Mouse (Mus musculus): ENCODE measurements at regions not wholly inside any gene's neighbourhood (a gene's known extent, or its start where the extent isn't known, plus 50 kb on each side); places are given as distances from the start of the nearest gene placed in this dataset.

DNA sequence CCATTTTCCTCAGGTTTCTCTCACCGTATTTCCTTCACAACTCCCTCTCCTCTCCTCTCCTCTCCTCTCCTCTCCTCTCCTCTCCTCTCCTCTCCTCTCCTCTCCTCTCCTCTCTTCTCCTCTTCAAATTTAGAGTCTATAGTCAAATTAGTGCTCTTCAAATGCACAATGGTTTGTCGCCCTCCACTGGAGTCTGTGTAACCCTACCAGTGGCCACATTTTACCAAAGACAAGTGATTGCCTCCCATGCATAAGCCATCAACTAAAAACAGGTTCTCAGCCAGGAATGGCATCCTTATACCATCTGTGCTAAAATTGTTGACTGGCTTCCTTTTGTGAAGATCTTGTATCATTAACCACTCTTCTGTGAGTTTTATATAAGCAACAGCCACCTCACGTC lies 979.5 kb upstream of the Adam24 start:
- DNase-seq, result peak in 1 of 2 experiments; percentile 3

DNA sequence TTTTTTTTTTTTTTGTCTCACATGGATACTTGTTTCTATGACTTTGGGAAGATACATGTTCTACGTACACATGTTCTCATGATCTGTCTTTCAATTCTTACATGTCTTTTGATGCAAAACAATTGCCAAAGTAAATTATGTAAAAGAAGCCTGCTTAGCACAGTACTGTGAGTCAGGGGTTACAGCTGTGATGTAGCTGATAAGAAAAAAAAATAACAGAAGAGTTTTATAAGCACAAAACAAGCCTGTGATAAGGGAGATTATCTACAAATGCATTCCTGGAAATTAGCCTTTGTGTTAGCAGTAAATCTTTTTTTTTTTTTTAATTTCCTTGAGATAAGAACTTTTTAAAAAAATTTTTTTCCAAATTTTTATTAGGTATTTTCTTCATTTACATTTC lies 969.0 kb upstream of the Adam24 start:
- no peak for DNase-seq

DNA sequence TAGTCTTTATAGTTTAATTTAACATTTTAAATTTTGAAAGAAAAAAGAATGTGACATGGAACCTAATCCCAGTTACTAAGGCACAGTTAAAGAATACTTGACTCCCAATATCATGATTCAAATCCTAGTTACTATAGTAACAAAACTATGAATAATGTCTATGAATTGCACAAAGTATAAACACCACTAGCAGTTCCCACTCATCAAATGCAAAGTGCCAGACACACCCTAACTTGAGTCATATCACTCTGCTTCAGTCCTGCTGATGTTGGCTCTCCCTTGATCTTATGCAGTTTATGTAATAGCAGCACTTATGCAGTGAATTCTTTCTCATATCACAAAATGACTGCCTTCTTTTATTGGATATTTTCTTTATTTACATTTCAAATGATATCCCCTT lies 932.5 kb upstream of the Adam24 start:
- DNase-seq, result no peak

DNA sequence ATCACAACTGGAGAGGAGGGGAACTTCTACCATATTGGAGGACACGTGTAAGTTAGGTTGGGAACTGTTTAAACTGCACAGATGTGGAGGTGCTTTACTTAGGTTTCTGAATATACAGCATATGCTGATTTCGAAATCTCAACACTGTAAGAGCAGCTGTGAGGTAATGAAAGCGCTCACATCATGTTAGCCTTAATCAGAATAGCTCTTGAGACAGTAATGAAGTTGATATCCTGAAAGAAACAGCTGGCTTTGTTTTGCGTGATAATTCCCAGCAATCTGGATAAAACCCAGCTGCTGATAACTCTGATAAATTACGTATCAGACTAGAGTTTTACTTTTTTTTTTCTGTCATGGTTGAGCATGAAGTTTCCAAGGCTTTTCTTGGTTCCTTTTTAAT lies 928.7 kb upstream of the Adam24 start:
- no peak for DNase-seq

DNA sequence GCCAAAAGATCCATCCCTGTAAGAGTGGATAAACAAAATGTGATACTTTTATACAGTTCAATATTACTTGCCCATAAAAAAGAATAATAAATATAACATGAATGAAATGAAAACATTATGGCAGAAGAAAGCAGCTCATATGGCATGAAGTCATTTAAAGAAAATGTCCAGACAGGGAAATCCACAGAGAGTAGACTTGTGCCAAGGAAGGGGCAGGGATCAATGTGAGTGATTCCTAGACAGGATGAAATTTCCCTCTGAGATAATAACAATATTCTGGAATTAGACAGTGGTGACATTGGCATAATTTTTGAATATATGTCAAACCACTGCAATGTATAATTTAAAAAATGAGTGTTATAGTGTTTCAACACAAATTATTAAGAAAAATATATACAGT lies 915.0 kb upstream of the Adam24 start:
- DNase-seq, result no peak

DNA sequence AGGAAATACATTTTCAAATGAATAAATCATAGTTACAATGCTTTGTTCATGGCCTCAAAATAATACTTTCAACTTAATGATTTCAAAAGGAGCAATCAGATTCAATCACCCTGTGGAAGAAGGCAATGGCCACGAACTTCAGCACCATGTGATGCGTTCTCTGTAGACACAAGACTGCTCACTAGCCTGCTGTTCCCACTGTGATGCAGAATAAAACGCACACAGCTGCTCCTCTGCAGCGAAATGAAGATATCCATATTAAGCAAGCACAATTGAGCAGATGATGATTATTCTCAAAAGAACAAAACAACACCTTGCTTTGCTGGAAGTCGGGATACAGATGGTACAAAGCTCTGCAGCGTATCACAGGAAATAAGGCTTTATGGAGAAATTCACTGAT lies 895.4 kb upstream of the Adam24 start:
- no peak for DNase-seq

DNA sequence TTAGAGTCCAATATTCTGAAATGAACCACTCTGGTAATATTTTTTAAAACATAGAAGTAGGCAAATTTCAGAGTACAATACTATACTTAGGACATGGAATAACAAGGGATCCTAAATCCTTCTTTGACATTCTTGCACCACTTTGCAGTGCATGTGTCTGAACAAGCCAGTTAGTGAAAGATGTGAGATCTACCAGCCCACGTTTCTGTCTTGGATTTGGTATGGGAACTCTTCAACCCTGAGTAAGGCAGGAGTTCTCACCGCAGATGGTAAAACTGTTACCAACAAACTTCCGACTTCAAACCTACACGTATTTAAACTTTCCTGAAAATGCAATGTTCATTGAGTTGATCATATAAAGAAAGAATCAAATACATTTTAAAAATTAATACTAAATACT lies 894.7 kb upstream of the Adam24 start:
- DNase-seq, result no peak

DNA sequence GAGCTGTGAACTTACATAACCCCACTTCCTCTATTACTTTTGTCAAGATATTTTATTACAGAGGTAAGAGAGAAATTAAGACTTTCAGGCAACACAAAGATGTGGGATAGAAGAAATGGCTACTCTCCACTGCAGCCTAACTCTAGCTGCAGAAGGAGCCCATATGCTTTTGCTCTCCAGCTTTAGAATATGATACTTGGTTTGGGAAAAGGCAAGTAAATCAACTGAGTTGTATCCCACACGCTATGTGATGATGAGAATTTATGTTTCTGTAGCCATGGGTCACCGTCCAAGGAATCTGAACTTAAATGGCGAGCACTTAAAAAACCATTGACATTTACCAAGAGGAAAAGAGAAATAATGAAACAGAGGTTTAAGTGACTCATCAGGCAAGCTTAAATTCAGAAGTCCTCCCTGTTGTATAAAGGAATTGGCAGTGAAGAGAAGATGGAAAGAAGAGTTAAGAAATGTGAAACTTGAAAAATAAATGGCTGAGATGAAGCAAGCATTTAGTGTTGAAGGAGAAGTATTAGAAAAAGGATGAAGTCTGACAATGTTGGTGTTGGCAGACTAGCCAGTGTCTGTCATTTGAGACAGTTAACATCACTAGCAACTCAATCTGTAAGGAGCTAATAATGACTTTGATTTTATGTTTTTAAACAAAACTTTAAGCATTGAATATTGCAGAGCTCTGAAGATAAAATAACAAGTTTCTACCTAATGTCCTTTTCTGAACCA lies 893.3 kb upstream of the Adam24 start:
- DNase-seq, result no peak

DNA sequence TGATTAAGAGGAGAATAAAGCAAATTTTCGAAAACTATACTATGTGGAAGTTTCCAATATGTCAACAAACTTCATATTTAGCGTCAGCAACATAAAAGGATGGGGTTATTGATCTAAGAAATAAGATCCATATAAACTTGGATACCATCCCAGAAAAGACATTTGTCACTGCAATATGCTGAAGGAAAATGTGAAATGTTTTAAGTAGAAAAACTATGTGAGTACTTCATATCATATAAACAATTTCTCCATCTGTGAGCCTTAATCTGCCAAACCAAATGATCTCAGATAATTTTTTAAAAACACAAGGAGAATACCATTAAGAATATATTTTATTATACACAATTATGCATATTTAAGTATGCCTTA lies 892.7 kb upstream of the Adam24 start:
- no peak for DNase-seq

Data from adrenal gland, postnatal 36 days (tissue).